Mouse (Mus musculus) testis, adult 2 months (tissue): ENCODE measurements around the gene Pparg. TPM values are rescaled to one million over a fixed set of nuclear protein-coding genes. Genes with fewer than 3 reads are reported as not detected.

Source experiments
- H3K27ac ChIP-seq: fragments of 200-500 bp; 2 replicates; pipeline ENCODE4 v1.5.1; 2012; ENCODE audit warnings: low read depth, low read length; ENCODE audit not compliant: control insufficient read depth, insufficient read depth
- H3K27me3 ChIP-seq: fragments of 200-500 bp; 2 replicates; pipeline ENCODE4 v1.6.1; 2012; ENCODE audit warnings: mild to moderate bottlenecking, low read length, moderate library complexity; ENCODE audit not compliant: control insufficient read depth, insufficient read depth
- H3K36me3 ChIP-seq: fragments of 200-500 bp; 2 replicates; pipeline ENCODE4 v1.6.1; 2012; ENCODE audit warnings: mild to moderate bottlenecking, low read length; ENCODE audit not compliant: control insufficient read depth, insufficient read depth
- H3K4me1 ChIP-seq: fragments of 200-500 bp; 2 replicates; pipeline ENCODE4 v1.6.1; 2012; ENCODE audit warnings: low read length; ENCODE audit not compliant: control insufficient read depth, insufficient read depth
- H3K4me3 ChIP-seq: fragments of 200-500 bp; 2 replicates; pipeline ENCODE4 v1.5.1; 2012; ENCODE audit warnings: low read depth, mild to moderate bottlenecking, low read length, moderate library complexity, mixed read lengths; ENCODE audit not compliant: control insufficient read depth
- CTCF ChIP-seq: fragments of 200-500 bp; IDR thresholded peaks from 2 replicates; pipeline ENCODE4 v1.5.1; 2012; ENCODE audit warnings: low read depth, mild to moderate bottlenecking, inconsistent platforms, low read length, moderate library complexity; ENCODE audit not compliant: control insufficient read depth, insufficient read depth, insufficient replicate concordance
- POLR2A ChIP-seq: fragments of 200-500 bp; IDR thresholded peaks from 2 replicates; pipeline ENCODE4 v1.6.1; 2012; ENCODE audit warnings: low read depth, mild to moderate bottlenecking, inconsistent platforms, low read length, moderate library complexity; ENCODE audit not compliant: control insufficient read depth
- polyA plus RNA-seq: library from polyadenylated mRNA; depleted of rRNA; stranded (reverse); fragments of >200 nt; gene quantifications from 2 replicates; pipeline ENCODE4 v1.2.3, GENCODE M21; 2012

Pparg gene
- polyA plus RNA-seq, 1 experiment = 1.2 TPM

GRCm38 (mm10) chr6:115499540-115499939 is 138.8 kb downstream of the Pparg start:
- Histone ChIP-seq H3K4me3 (no peak overlapping the region), H3K4me1 (peaks cover 11% of the 10 kb centered on the region), H3K27me3 (no peaks in the 10 kb centered on the region), H3K36me3 (no peaks in the 10 kb centered on the region), H3K27ac (no peak overlapping the region)
- TF ChIP-seq POLR2A (no peak), CTCF (no peak)

- H3K27ac ChIP-seq = no peak overlapping the region
- H3K4me1 ChIP-seq = peaks cover 11% of the 10 kb centered on the region
- no peak overlapping the region for H3K4me3 ChIP-seq
- H3K36me3 ChIP-seq = no peaks in the 10 kb centered on the region
- H3K27me3 ChIP-seq = no peaks in the 10 kb centered on the region
- TF ChIP-seq POLR2A (no peak), CTCF (no peak)
Measured at GRCm38 (mm10) chr6:115500234-115500633, 139.5 kb downstream of the Pparg start.

DNA sequence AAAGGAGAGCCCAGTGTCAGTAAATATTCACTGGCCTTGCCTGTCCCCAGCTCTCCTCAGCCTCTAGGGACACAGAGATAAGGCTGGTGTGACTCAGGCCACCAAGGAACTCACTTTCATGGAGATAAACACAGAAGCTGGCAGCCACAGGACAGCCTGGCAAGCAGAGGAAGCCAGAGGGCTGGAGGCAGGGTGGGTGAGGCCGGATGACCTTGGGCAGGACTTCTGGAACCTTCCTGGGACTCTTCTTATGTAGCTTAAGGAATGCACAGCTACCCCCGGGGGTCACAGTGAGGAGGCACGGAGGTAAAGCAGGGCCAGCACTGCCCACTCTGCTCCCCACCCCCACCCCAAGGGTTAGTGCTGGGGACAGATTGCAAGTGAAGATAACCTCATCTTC is 140.4 kb downstream of the Pparg start:
- no peaks in the 10 kb centered on the region for H3K27me3 ChIP-seq
- H3K27ac ChIP-seq = no peak overlapping the region
- no peak for TF ChIP-seq POLR2A
- no peak for TF ChIP-seq CTCF
- no peak overlapping the region for H3K4me3 ChIP-seq
- H3K4me1 ChIP-seq = peaks cover 11% of the 10 kb centered on the region
- no peaks in the 10 kb centered on the region for H3K36me3 ChIP-seq

- H3K4me3 ChIP-seq = no peak overlapping the region
- TF ChIP-seq CTCF (no peak), POLR2A (no peak)
- H3K27ac ChIP-seq = no peak overlapping the region
- H3K36me3 ChIP-seq = no peaks in the 10 kb centered on the region
- peaks cover 11% of the 10 kb centered on the region for H3K4me1 ChIP-seq
- no peaks in the 10 kb centered on the region for H3K27me3 ChIP-seq
Measured at GRCm38 (mm10) chr6:115503038-115503437, 142.3 kb downstream of the Pparg start.

- H3K27me3 ChIP-seq = no peaks in the 10 kb centered on the region
- H3K36me3 ChIP-seq = no peaks in the 10 kb centered on the region
- H3K4me3 ChIP-seq = no peak overlapping the region
- no peak for TF ChIP-seq CTCF
- TF ChIP-seq POLR2A = no peak
- H3K4me1 ChIP-seq = peaks cover 11% of the 10 kb centered on the region
- H3K27ac ChIP-seq = no peak overlapping the region
Measured at GRCm38 (mm10) chr6:115503549-115504159, 142.9 kb downstream of the Pparg start.

GRCm38 (mm10) chr6:115504160-115504558 is 143.4 kb downstream of the Pparg start:
- TF ChIP-seq POLR2A (no peak), CTCF (no peak)
- no peaks in the 10 kb centered on the region for H3K27me3 ChIP-seq
- no peaks in the 10 kb centered on the region for H3K36me3 ChIP-seq

GRCm38 (mm10) chr6:115504915-115505314 is 144.2 kb downstream of the Pparg start:
- Histone ChIP-seq H3K4me3 (no peak overlapping the region), H3K27me3 (no peaks in the 10 kb centered on the region), H3K4me1 (peaks cover 5% of the 10 kb centered on the region), H3K36me3 (no peaks in the 10 kb centered on the region), H3K27ac (no peak overlapping the region)
- TF ChIP-seq CTCF = no peak
- TF ChIP-seq POLR2A = no peak

More at GRCm38 (mm10) chr6:115504160-115504558, 143.4 kb downstream of the Pparg start:
- H3K4me1 ChIP-seq = peaks cover 11% of the 10 kb centered on the region
- H3K4me3 ChIP-seq = no peak overlapping the region
- H3K27ac ChIP-seq = no peak overlapping the region

GRCm38 (mm10) chr6:115506425-115506824 is 145.7 kb downstream of the Pparg start:
- TF ChIP-seq CTCF (no peak), POLR2A (no peak)
- no peaks in the 10 kb centered on the region for H3K36me3 ChIP-seq
- H3K4me1 ChIP-seq = peaks cover 3% of the 10 kb centered on the region
- no peak overlapping the region for H3K27ac ChIP-seq
- H3K4me3 ChIP-seq = no peak overlapping the region
- H3K27me3 ChIP-seq = no peaks in the 10 kb centered on the region

- no peak overlapping the region for H3K4me3 ChIP-seq
- H3K27ac ChIP-seq = no peak overlapping the region
- no peaks in the 10 kb centered on the region for H3K36me3 ChIP-seq
- H3K4me1 ChIP-seq = no peaks in the 10 kb centered on the region
- TF ChIP-seq CTCF (no peak), POLR2A (no peak)
- no peaks in the 10 kb centered on the region for H3K27me3 ChIP-seq
Measured at GRCm38 (mm10) chr6:115511447-115511846, 150.7 kb downstream of the Pparg start.
